Mouse (Mus musculus): ENCODE data around the gene Rph3a.
"Not testable (repeated sequence)": the region's sequence is repeated elsewhere in the genome, so short reads cannot be mapped to it uniquely, and the experiment has no call there.

Gene Rph3a

GRCm38 (mm10) chr5:120976138-120976537, 33.8 kb downstream of the Rph3a start:
- in situ Hi-C loops (cut with MboI, MseI): loop anchor here in 1 of 2 experiments (10.0 kb wide), 1 partner anchor 1931 kb away; no protein-coding TSS in a partner anchor

- in situ Hi-C loops (cut with MboI, MseI): loop anchor here in 1 of 2 experiments (10.0 kb wide), 1 partner anchor 1930 kb away; no protein-coding TSS in a partner anchor
Measured at GRCm38 (mm10) chr5:120974522-120974921, 35.4 kb downstream of the Rph3a start.

GRCm38 (mm10) chr5:120972278-120972677, 37.6 kb downstream of the Rph3a start:
- in situ Hi-C loops (cut with MboI, MseI): loop anchor here in 1 of 2 experiments (10.0 kb wide), 1 partner anchor 1927 kb away; no protein-coding TSS in a partner anchor

GRCm38 (mm10) chr5:120971326-120971725, 38.6 kb downstream of the Rph3a start:
- in situ Hi-C loops (cut with MboI, MseI): loop anchor here in 1 of 2 experiments (10.0 kb wide), 1 partner anchor 1927 kb away; no protein-coding TSS in a partner anchor

GRCm38 (mm10) chr5:120969703-120970102, 40.2 kb downstream of the Rph3a start:
- in situ Hi-C loops (cut with MboI, MseI): loop anchor here in 1 of 2 experiments (10.0 kb wide), 1 partner anchor 1925 kb away; no protein-coding TSS in a partner anchor

DNA sequence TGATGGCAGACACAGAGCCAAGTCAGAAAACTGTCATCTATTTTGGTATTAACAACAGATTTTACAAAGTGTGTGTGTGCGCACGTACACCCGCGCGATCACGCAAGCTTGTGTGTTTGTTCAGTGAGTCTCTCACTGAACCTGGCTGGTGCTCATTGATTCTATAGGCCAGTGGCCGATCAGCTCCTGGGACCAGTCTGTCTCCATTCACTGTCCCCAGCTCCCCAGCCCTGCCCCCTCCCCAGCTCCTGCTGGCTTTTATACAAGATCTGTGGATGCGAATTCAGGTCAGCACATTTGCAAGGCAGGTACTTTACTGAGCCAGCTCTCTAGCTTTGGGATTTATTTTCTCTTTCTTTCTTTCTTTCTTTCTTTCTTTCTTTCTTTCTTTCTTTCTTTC, 41.1 kb downstream of the Rph3a start:
- in situ Hi-C loops (cut with MboI, MseI): no loop called here

GRCm38 (mm10) chr5:120968134-120968532, 41.8 kb downstream of the Rph3a start:
- in situ Hi-C loops (cut with MboI, MseI): no loop called here

- in situ Hi-C loops (cut with MboI, MseI): no loop called here
Measured at GRCm38 (mm10) chr5:120967355-120968133, 42.3 kb downstream of the Rph3a start.

DNA sequence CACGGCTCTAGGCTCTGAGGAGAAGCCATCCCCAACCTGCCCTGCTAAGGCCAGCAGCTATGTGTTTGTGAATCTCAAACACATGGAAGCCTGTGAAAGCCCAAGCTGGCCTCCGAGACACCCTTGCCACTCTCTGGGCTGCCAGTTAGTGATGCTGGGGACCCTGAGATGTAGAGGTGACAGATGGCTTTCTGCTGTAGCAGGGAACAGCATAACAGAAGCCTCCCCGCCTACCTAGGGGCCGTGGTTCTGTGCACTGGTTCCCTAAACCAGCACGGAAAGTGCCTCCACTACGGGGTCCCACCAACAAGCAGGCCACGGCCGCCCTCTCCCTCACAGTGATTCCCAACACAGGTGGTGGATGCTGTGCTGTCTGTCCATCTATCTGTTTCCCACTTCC, 43.0 kb downstream of the Rph3a start:
- in situ Hi-C loops (cut with MboI, MseI): no loop called here

DNA sequence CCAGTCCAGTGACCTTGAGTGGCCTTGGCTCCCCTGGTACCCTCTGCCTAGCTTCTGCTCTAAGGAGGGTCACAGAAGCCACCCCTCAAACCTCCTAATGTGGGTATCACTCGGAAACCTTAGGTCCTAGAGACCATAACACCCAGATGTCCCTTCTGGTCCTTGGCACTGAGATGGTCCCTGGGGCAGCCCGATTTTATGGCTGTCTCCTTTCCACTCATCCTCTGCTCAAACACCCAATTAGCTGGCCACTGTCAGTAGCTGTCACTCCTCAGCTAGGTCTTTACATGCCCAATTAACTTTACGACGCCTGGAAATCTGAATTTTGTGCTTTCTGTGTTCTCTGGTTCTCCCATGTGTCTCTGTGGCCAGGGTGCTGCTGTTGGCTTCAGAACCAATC, 43.7 kb downstream of the Rph3a start:
- in situ Hi-C loops (cut with MboI, MseI): no loop called here

DNA sequence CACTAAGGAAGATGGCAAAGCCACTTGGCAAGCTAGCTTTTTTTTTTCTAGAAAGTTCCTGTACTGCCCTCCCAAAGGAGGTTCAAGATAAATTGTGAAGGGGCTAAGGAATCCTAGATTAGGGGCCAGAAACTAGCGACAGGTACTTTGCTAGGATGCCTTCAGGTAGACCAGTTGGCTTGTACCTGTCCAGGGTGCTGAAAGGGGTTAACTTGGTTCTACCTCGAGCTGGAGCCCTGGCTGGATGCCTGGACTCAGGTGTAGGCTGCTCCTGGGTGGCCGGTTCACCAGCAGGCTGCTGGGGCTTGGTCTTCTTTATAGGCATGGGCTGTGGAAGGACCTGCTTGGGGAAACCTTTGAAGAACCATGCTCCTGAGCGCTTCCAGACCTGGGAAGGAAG, 48.9 kb downstream of the Rph3a start:
- in situ Hi-C loops (cut with MboI, MseI): loop anchor here in 1 of 2 experiments (5.0 kb wide), 1 partner anchor 106 kb away; no protein-coding TSS in a partner anchor

DNA sequence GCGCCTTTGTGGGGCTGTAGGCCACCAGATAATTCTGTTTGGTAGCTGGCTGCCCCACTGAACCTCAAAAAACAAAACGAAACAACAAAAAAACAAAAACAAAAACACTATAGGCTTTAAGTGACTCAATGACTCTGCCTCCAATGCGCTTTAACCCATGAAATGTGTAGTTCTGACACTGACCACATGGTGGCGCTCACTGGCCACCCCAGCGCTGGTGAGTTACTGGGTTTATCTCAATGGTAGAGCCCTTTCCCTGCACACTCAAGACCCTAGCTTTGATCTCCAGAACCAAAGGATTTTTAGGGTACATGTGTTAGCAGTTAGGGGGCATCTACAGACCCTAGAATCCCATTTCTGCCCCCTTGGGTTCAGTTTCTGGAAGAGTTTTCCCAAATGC, 55.9 kb downstream of the Rph3a start:
- in situ Hi-C loops (cut with MboI, MseI): no loop called here

- in situ Hi-C loops (cut with MboI, MseI): no loop called here
Measured at GRCm38 (mm10) chr5:120952242-120952770, 57.6 kb downstream of the Rph3a start.

- in situ Hi-C loops (cut with MboI, MseI): no loop called here
Measured at GRCm38 (mm10) chr5:120942076-120942475, 67.8 kb downstream of the Rph3a start.

DNA sequence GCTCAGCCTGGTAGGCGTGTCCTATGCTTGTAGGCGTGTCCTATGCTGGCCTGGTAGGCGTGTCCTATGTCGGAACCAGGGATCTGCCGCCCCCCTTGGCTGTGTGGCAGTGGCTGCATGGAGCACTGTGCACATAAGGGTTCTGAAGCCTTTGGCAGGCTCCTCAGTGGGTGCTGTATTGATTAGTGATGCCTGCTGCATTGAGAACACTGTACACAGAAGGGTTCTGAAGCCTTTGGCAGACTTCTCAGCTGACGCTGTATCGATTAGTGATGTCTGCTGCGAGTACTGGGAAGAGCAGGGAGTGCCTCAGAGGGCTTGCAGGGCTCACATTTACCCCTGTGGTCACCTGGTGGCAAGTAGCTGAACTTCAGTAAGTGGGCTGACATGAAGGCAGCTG, 71.3 kb downstream of the Rph3a start:
- in situ Hi-C loops (cut with MboI, MseI): no loop called here

DNA sequence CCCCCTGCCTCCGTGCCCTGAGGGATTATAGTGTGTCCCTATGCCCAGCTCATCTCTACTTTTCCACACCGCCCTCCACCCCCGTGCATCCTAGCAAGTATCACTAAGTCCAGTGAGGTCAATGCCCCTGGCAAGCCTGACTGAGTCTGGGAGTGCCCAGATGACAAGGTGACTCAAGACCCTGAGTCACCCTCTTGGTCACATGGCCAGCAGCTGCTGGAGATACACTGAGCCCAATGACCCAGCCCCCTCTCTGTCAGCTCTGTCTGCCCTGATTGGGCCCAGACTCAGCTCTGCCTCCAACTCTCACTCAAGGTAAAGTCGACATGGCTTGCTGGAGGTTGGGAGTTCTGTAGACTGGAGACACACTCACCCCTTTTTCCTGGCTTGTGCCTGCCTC, 72.1 kb downstream of the Rph3a start:
- in situ Hi-C loops (cut with MboI, MseI): no loop called here

DNA sequence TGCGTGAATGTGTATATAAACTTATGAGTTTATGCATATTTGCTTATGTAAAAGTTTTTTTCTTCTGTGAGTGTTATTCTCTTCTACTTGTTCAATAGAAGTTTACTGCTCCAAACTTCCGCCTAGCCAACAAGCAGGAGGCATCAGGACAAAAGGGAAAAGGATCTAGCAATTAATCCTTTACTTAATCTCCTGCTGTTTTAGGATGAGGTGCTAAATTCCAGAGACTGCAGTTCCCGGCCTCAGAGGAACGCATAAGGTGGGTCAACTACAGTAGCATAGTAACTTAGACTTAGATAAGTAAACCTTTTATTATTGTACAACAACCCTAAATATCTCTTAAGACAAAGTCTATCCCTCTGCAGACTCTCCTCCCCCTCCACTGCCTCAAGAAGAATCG, 75.9 kb downstream of the Rph3a start:
- in situ Hi-C loops (cut with MboI, MseI): no loop called here

DNA sequence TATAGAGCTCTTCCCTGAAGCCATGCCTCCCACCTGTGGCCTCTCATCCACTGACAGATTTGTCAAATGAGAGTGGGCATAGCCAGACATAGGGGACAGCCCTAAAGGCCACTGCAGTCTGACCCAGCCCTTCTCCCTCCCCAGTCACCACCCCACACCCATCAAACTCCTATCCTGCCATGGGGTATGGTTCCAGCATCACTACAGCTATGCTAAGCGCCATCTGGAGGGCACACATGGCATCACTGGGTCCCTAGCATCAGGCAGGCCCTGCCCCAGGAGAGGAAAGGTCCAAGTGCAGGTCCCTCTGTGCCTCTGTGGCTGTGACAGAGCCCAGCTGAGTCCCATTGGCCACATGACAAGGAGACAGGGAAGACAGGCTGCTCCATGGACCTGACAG, 82.9 kb downstream of the Rph3a start:
- in situ Hi-C loops (cut with MboI, MseI): no loop called here

DNA sequence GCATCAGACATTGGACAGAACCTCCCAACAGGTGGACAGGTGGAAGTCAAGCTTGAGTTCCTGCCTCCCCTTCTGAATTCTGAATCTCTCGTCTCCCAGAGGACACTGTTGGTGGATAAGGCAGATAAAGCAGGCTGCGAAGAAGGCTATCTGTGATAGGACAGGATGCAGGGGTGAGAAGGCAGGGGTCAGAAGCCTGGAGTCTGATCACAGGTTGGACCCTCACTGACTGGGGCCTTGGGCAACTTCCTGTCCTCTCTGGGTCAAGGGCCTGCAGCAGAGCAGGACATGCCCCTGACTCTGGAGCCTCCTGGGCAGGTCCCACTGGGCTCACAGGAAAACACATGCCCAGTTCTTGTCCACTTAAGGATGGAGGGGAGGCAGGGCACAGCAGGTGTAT, 83.6 kb downstream of the Rph3a start:
- in situ Hi-C loops (cut with MboI, MseI): not testable (repeated sequence)

DNA sequence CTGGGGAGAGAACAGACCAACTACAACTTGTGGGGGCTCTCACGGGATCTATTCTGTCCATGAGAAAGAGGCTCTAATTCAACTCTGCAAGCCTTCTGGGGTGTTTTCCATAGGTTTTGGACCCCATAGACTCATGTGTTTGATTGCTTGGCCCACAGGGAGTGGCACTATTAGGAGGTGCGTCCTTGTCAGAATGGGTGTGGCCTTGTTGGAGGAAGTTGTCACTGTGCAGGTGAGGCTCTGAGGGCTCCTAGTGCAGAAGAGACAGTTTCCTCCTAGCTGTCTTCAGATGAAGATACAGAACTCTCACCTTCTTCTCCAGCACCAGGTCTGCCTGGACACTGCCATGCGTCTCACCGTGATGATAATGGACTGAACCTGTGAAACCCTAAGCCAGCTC, 85.4 kb downstream of the Rph3a start:
- in situ Hi-C loops (cut with MboI, MseI): not testable (repeated sequence)

GRCm38 (mm10) chr5:120923969-120924368, 85.9 kb downstream of the Rph3a start:
- in situ Hi-C loops (cut with MboI, MseI): no loop called here

- in situ Hi-C loops (cut with MboI, MseI): no loop called here
Measured at GRCm38 (mm10) chr5:120920296-120920695, 89.6 kb downstream of the Rph3a start.

All from T-helper 17 cell (primary cell).